Mouse (Mus musculus) layer of hippocampus, adult 9-11 months (tissue): ENCODE measurements around the gene Nkx2-9.

ENCODE experiments used
- DNase-seq: peaks from one replicate; pipeline ENCODE4 v3.0.0; 2022

Gene Nkx2-9

DNA sequence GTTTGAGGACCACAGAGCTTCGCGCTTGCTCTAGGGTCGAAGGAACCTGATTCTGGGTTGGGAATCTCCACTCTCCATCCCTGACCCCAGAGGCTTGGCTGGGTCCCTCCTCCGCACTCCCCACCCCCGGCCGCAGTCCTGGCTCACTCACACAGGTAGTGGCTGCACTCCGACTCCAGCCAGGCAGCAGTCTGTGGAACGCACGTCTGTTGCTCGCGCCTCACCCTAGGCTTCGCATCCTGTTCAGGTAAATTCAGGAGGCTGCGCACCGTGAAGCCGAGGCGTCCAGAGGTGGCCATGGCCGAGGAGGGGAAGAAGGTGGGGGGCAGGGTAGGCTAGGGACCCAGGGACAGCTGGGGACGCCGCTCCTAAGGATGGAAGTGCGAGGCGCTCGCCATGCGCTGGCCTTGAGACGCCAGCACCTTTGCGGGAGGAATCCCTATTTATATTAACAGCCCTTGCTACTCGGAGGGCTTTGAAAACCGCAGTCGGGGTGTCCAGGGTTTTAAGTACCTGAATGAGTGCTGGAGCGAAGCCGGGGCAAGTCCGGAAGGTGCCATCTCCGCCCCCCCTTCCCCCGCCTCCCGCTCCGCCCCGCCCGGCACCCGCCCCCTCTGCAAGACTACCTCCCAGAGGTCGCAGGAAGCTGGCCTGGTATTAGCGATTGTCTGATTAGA is at the start of gene Nkx2-9:
TSS of gene Nkx2-9 (minus strand) at position 524 of the 677 bp plus-strand sequence.
- no peak for DNase-seq

DNA sequence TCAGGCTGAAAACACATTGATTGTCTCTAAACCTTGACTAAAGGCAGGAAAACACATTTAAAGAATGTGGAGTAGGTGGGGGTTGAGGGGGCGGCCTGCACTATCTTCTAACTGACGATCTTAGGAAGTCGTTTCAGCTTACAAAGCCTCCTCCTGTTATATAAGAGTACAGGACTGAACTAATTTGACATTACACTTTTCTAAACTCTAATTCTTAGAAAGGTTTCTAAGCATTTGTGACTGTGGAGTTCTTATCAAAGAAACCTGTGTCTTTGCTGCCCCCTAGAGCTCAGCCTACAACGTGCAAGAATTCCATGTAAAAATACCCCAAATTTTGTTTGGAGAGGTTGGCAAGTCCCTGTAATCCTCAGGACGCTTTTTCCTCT is 24.1 kb upstream of the Nkx2-9 start:
- DNase-seq = peak; percentile 28

DNA sequence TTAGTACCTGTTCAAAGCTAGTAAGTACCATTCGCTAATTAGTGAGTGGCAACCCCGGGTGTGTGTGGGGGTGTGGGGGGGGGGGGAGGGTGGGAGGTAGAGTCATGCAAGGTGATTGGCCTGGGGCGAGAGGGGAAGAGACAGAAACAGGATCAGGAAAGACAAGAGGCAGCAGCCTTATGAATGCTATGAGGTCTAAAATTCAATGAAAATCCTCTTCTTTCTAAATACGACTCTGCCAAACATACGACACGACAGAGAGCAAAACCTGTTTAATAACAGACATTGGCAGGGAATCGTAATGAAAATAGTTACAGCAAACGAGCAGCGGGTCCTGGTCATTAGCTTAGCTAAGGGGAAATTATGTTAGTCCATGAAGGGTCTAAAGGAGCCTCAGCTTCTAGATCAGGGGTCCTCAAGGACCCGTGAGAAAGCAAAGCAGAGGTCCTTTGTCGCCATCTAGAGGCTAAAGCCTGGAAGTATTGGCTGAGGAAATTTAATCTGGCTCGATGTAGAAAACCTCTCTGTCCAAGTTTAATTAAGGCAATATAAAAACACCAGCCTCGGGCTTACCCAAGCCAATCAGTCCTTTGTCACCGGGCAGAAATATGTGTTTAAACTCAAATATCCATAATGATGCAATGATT is 23.6 kb upstream of the Nkx2-9 start:
- peak; percentile 42 for DNase-seq

DNA sequence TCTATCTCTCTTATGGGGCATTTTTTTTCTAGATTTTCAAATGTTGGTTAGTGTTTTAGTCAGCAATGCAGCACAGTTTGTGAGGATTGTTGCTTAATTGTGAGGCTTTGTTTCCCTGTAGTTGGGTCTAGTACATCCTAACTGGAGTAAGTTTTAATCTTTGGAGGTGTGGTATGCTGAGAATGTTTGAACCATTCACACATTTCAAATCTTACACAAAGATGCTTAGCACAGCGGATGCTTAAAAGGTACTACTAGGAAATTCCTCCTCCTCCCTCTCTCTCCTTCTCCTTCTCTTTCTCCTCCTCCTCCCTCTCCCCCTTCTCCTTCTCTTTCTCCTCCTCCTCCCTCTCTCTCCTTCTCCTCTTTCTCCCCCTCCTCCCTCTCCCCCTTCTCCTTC is 3.0 kb upstream of the Nkx2-9 start:
- DNase-seq = no peak

DNA sequence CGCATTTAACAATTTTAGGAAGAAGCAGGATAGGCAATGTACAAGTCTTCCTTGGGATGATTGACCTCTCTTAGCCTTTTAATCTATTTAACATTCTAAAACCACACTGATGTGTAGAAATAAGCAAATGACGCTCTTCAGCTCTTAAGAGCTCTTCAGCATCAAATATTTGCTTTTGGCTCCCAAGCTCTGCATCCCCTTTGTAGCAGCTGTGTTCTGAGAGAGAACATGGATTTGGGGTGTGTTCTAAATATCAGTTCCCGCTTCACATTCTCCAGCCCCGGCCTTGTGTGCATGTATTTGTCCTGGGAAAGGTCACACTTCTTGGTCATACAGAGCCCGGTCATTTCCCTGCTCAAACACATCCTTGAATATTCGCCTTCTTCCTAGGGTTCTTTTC is 2.3 kb upstream of the Nkx2-9 start:
- DNase-seq = no peak

DNA sequence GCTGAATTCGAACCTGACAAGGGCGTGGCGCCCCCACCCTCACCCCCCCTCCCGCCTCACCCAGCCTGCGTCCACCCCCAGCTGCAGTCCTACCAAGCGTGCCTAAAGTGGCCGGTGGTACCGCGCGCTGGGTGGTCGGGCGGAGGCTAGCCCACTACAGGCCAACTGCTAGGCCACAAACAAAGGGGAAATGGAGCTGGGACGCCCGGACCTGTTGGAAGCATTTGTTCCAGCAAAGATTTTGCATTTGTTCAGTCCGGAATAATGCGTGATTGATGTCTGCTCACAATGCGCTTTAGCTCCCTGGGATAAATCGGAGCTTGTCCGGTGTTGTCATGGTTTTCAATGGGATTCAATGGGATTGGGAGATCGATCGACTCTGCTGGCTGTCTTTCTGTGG is 1.4 kb upstream of the Nkx2-9 start:
- DNase-seq = no peak

DNA sequence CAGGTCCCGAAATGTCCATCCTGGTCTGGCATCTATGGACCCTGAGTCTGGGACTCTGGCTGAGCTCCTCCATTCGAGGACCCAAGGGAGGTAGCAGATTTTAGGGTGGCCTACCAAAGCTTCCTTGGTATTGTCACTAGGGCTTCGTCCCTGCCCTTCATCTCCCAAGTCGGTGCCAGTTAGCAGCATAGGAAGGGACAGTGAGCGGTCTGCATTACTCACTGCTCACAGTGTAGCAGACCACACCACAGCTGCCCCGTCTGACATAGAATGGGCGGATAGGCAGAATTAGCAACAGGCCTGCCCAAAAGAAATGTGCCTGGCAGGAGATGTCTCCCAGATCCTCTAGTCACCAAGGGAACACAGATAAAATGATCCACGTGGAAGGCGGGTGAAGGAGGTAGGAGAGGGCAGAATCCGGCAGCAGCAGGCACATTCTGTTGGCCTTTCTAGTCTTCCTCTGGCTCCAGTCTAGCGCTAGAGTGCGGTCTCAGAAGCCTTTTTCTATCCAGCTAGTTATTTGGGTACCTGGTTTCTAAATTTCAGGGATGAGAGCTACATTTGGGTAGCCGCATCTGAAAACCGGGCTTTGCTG is 929 bp upstream of the Nkx2-9 start:
- DNase-seq = no peak

DNA sequence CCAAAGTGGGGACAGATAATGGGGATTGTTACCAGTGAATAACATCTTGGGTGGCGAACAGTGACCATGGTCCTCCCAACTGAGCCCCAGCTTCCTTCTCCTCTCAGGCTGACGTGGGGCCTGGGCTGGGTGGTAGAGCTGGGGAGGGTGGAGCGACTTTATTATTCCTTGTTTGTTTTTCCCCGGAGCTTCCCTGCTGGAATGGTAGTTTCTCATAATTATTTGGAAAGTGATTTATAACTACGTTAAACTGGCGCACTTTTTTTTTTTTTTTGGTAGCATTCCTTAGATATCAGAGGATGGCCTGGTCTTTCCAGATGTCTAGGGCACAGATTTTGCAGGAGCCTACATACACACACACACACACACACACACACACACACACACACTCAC is 350 bp upstream of the Nkx2-9 start:
- DNase-seq = no peak

DNA sequence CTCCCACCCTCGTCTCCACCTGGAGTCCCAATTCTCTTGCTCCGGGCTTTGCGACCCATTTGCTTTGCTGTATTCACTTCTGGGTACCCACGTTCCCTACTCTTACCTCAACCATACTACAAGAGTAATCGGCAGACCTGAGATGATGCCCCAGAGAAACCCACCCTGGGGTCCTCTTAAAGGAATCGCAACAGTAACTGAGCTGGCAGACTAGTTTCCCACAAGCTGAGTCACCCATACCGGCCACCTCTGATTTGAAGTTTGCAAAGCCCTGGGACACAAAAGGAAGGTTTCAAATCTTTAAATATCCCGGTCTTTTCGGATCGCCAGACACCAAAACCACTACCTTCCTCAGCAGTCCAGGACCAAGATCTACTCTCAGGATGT is 742 bp downstream of the Nkx2-9 start:
- DNase-seq = no peak

DNA sequence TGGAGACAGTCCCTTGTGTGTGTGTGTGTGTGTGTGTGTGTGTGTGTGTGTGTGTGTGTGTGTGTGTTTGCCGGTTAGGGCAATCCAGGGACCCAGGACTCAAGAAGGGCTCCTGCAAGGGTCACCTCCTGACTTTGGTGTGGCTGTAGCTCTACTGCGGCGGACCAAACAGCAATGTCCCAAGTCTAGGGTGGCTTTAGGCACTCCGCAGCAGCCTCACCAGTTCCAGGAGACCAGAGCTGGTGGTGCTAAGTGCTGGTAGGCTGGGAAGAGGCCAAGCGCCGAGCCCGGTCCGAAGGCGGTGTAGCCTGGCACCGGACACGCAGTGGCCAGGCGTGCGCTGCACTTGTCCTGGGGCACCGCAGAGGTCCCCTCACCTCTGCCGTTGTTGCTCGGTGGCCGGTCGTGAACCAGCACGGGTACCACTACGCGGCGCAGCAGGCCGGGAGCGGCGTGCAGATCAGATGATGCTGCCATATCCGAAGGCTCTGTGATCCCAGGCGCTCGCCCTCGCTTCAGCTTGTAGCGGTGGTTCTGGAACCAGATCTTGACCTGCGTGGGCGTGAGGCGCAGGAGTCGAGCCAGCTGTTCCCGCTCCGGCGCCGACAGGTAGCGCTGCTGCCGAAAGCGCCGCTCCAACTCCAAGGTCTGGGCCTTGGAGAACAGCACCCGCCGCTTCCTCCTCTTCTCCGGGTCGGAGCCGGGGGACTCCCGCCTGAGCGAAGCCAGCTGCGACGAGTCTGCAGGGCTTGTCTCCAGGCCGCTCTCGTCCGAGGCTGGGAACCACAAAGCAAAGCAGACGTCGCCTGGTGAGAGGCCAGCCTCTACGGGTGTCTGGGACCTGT is 1.4 kb downstream of the Nkx2-9 start:
- no peak for DNase-seq

DNA sequence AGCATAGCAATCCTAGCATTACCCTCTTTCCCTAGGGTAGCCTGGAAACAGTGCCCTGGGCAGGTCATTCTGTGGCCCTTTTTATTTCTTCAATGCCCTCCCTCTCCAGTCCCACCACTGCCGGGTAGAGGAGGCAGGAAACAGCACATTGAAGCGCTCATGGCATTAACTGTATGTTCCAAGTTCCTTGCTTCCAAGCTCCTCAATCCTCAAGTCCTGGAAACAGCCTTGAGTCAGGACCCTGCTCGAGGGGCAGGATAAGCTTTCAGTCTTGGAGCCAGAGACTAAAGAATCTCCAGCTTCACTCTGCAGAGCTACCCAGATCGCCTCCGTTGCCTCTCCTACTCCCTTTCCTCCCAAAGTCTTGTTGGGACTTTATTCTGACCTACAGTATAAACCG is 2.2 kb downstream of the Nkx2-9 start:
- DNase-seq = no peak

DNA sequence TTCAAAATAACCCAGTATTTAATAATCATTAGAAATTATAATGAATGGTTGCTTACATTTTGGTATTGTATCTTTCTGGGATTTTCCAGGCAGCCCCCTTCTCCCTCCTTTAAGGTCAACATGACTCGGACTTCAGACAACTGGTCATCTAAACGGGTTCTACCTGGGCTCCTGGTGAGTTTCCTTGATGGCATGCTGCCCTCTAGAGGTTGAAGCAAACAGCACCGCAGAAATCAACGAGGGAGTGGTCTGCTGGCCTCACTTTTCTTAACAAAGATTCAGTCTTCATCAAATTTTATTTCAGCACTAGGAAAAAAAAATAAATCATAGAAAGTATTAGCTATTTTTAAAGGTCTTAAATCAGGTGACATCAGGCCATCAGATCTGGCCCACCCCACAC is 21.4 kb downstream of the Nkx2-9 start:
- no peak for DNase-seq

DNA sequence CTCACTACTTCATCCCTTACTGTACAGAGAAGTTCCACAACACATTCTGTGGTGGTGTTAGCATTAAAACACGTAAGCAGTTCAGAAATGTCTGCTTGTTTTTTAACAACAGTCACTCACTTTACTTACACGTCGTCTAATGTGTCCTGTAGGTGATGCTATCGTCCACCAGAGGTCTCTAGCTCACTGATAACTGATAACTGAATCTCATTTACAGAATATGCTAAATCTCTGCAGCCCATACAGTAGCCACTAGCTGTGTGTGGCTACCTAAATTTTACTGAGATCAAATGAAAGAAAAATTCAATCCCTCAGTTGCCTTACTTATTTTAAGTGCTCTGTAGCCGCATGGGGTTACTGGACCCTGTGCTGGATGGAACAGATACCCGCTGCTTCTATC is 25.3 kb downstream of the Nkx2-9 start:
- DNase-seq = peak; percentile 7
